Mouse (Mus musculus) frontal cortex, postnatal 25 days (tissue): ENCODE measurements at regions not wholly inside any gene's neighbourhood (a gene's known extent, or its start where the extent isn't known, plus 50 kb on each side); places are given as distances from the start of the nearest gene placed in this dataset.

Experiments used
- DNase-seq, 2 experiments: peaks; one replicate each; pipeline ENCODE4 v3.0.0; 2022; ENCODE audit warnings: low spot score in 2 of 2

GRCm38 (mm10) chr4:68179551-68179950 lies 774.6 kb downstream of the Brinp1 start:
- DNase-seq, result no peak

- no peak for DNase-seq
Measured at GRCm38 (mm10) chr4:68156499-68156898, 797.7 kb downstream of the Brinp1 start.

- no peak for DNase-seq
Measured at GRCm38 (mm10) chr4:68148483-68149069, 805.6 kb downstream of the Brinp1 start.

- DNase-seq, result no peak
Measured at GRCm38 (mm10) chr4:68128124-68128523, 826.1 kb downstream of the Brinp1 start.

GRCm38 (mm10) chr4:68114502-68114901 lies 839.7 kb downstream of the Brinp1 start:
- no peak for DNase-seq

GRCm38 (mm10) chr4:68085255-68085654 lies 868.9 kb downstream of the Brinp1 start:
- DNase-seq, result no peak

- DNase-seq, result no peak
Measured at GRCm38 (mm10) chr4:68056813-68057578, 897.2 kb downstream of the Brinp1 start.

- DNase-seq, result peak; percentile 34 to 64
Measured at GRCm38 (mm10) chr4:68022891-68023303, 931.3 kb downstream of the Brinp1 start.

GRCm38 (mm10) chr4:68011371-68011770 lies 942.8 kb downstream of the Brinp1 start:
- DNase-seq, result no peak

GRCm38 (mm10) chr4:67994796-67995283 lies 959.4 kb downstream of the Brinp1 start:
- no peak for DNase-seq

- DNase-seq, result no peak
Measured at GRCm38 (mm10) chr4:67963456-67963855, 990.7 kb downstream of the Brinp1 start.

- DNase-seq, result no peak
Measured at GRCm38 (mm10) chr4:67948000-67948399, 1006.2 kb downstream of the Brinp1 start.

- DNase-seq, result no peak
Measured at GRCm38 (mm10) chr4:67932481-67932880, 1021.7 kb downstream of the Brinp1 start.

- DNase-seq, result no peak
Measured at GRCm38 (mm10) chr4:67899109-67899508, 1055.1 kb downstream of the Brinp1 start.

GRCm38 (mm10) chr4:67891946-67892575 lies 1062.1 kb downstream of the Brinp1 start:
- DNase-seq, result no peak

- DNase-seq, result no peak
Measured at GRCm38 (mm10) chr4:67887954-67888353, 1060.6 kb downstream of the Tlr4 start.

- no peak for DNase-seq
Measured at GRCm38 (mm10) chr4:67885204-67885603, 1057.8 kb downstream of the Tlr4 start.

GRCm38 (mm10) chr4:67862218-67862617 lies 1034.8 kb downstream of the Tlr4 start:
- DNase-seq, result no peak

GRCm38 (mm10) chr4:67861801-67862200 lies 1034.4 kb downstream of the Tlr4 start:
- DNase-seq, result no peak

GRCm38 (mm10) chr4:67853001-67853400 lies 1025.6 kb downstream of the Tlr4 start:
- peak in 1 of 2 experiments; percentile 6 for DNase-seq

GRCm38 (mm10) chr4:67833397-67833796 lies 1006.0 kb downstream of the Tlr4 start:
- no peak for DNase-seq

- DNase-seq, result no peak
Measured at GRCm38 (mm10) chr4:67825484-67825883, 998.1 kb downstream of the Tlr4 start.

GRCm38 (mm10) chr4:67796050-67796449 lies 968.7 kb downstream of the Tlr4 start:
- no peak for DNase-seq
